Mouse (Mus musculus) liver, embryonic 15.5 days (tissue): ENCODE results near the gene Ccdc9b. TPM values are rescaled to one million over a fixed set of nuclear protein-coding genes. Genes with fewer than 3 reads are reported as not detected.

Experiments used
- ATAC-seq: fragments of 200-750 bp; cut with Nextera tagmentation; 2 replicates; pipeline ENCODE4 v1.8.0; 2017; ENCODE audit warnings: moderate number of reproducible peaks, mild to moderate bottlenecking, moderate library complexity; ENCODE audit not compliant: insufficient read depth
- H3K27ac ChIP-seq: fragments of 300-500 bp; sonication (generic); replicated peaks from 2 replicates; pipeline ENCODE4 v1.5.1; 2015; ENCODE audit warnings: mild to moderate bottlenecking, inconsistent platforms
- H3K27me3 ChIP-seq: fragments of 300-500 bp; sonication (generic); 2 replicates; pipeline ENCODE4 v1.6.1; 2015; ENCODE audit warnings: mild to moderate bottlenecking, inconsistent platforms
- H3K36me3 ChIP-seq: fragments of 300-500 bp; sonication (generic); replicated peaks from 2 replicates; pipeline ENCODE4 v1.6.1; 2015; ENCODE audit warnings: moderate library complexity, mild to moderate bottlenecking, inconsistent platforms
- H3K4me1 ChIP-seq: fragments of 300-500 bp; sonication (generic); replicated peaks from 2 replicates; pipeline ENCODE4 v1.6.1; 2015; ENCODE audit warnings: inconsistent platforms
- H3K4me2 ChIP-seq: fragments of 300-500 bp; sonication (generic); 2 replicates; pipeline ENCODE4 v1.6.1; 2015; ENCODE audit warnings: moderate library complexity, mild to moderate bottlenecking, inconsistent platforms
- H3K4me3 ChIP-seq: fragments of 300-500 bp; sonication (generic); replicated peaks from 2 replicates; pipeline ENCODE4 v1.5.1; 2015; ENCODE audit warnings: mild to moderate bottlenecking, inconsistent platforms
- H3K9ac ChIP-seq: fragments of 300-500 bp; sonication (generic); 2 replicates; pipeline ENCODE4 v1.6.1; 2015; ENCODE audit warnings: moderate library complexity, mild to moderate bottlenecking, inconsistent platforms
- H3K9me3 ChIP-seq: fragments of 300-500 bp; sonication (generic); replicated peaks from 2 replicates; pipeline ENCODE4 v1.6.1; 2016; ENCODE audit warnings: inconsistent platforms
- WGBS: fragments of 180-500 bp; shearing (Covaris S2); methylation state at CpG from one replicate; pipeline ENCODE4 v1.1.7; 2015; ENCODE audit warnings: mixed read lengths; ENCODE audit not compliant: insufficient replicate concordance; 5-methylcytosine and 5-hydroxymethylcytosine counted together
- polyA plus RNA-seq: library from polyadenylated mRNA; unstranded; fragments of >200 nt; fragmentation: Nextera tagmentation; extraction: Ambion mirVana; gene quantifications from 2 replicates; pipeline ENCODE4 v1.2.1, GENCODE M21; 2015

Gene Ccdc9b
- polyA plus RNA-seq, 1 experiment from 2014 or later: 0.20 TPM

- Histone ChIP-seq H3K27ac (no peak overlapping the region), H3K36me3 (no peaks in the 10 kb centered on the region), H3K4me2 (no peak overlapping the region), H3K9me3 (no peaks in the 10 kb centered on the region), H3K9ac (no peak overlapping the region), H3K4me3 (no peak overlapping the region), H3K4me1 (peaks cover 23% of the 10 kb centered on the region), H3K27me3 (peaks cover 91% of the 10 kb centered on the region)
- 38% methylated on average over 4 of the region's 4 CpGs for WGBS
- no peak for ATAC-seq
These were observed 52.7 kb downstream of the Ccdc9b start for GRCm38 (mm10) chr2:118709655-118710221.

- 68% methylated on average over 4 of the region's 4 CpGs for WGBS
- no peak overlapping the region for H3K4me3 ChIP-seq
- ATAC-seq: no peak
These were observed 54.0 kb downstream of the Ccdc9b start for GRCm38 (mm10) chr2:118708472-118708871.

GRCm38 (mm10) chr2:118706436-118706835 lies 56.0 kb downstream of the Ccdc9b start:
- 3% methylated on average over 6 of the region's 6 CpGs for WGBS
- Histone ChIP-seq H3K27me3 (peaks cover 100% of the 10 kb centered on the region), H3K36me3 (no peaks in the 10 kb centered on the region), H3K9me3 (no peaks in the 10 kb centered on the region), H3K4me3 (no peak overlapping the region), H3K4me1 (peaks cover 46% of the 10 kb centered on the region), H3K4me2 (no peak overlapping the region), H3K27ac (no peak overlapping the region), H3K9ac (no peak overlapping the region)
- ATAC-seq: no peak

More at GRCm38 (mm10) chr2:118708472-118708871, 54.0 kb downstream of the Ccdc9b start:
- H3K4me2 ChIP-seq: no peak overlapping the region
- H3K9me3 ChIP-seq: no peaks in the 10 kb centered on the region
- peaks cover 33% of the 10 kb centered on the region for H3K4me1 ChIP-seq
- H3K36me3 ChIP-seq: no peaks in the 10 kb centered on the region
- H3K9ac ChIP-seq: no peak overlapping the region
- H3K27me3 ChIP-seq: peaks cover 100% of the 10 kb centered on the region
- H3K27ac ChIP-seq: no peak overlapping the region

Other genes starting within 250 kb of the Ccdc9b start
- gene Bmf, start 213.0 kb downstream of the Ccdc9b start, polyA plus RNA-seq: 0.30 and 0.39 TPM in 2 replicates
- 43.6 and 47.1 TPM in 2 replicates for gene Bub1b, start 164.4 kb downstream of the Ccdc9b start, polyA plus RNA-seq
- gene Pak6, start 99.4 kb downstream of the Ccdc9b start, polyA plus RNA-seq: 0.30 and 0.45 TPM in 2 replicates
- gene Ankrd63, start 58.7 kb downstream of the Ccdc9b start, polyA plus RNA-seq: 0.07 and 0.08 TPM in 2 replicates
- gene Plcb2, start 34.2 kb downstream of the Ccdc9b start, polyA plus RNA-seq: 2.3 and 2.9 TPM in 2 replicates
- 12.3 and 12.6 TPM in 2 replicates for gene Inafm2, start 16.9 kb downstream of the Ccdc9b start, polyA plus RNA-seq
- gene Phgr1, start 10.1 kb upstream of the Ccdc9b start, polyA plus RNA-seq: not detected in 2 replicates
- gene Disp2, start 17.1 kb upstream of the Ccdc9b start, polyA plus RNA-seq: 0.26 and 0.32 TPM in 2 replicates
- 67.2 and 73.9 TPM in 2 replicates for gene Knstrn, start 51.3 kb upstream of the Ccdc9b start, polyA plus RNA-seq
- gene Ivd, start 99.3 kb upstream of the Ccdc9b start, polyA plus RNA-seq: 35.8 and 43.5 TPM in 2 replicates
- 3.2 and 4.3 TPM in 2 replicates for gene Bahd1, start 137.7 kb upstream of the Ccdc9b start, polyA plus RNA-seq
- 4.5 and 5.7 TPM in 2 replicates for gene Chst14, start 163.8 kb upstream of the Ccdc9b start, polyA plus RNA-seq